Mouse (Mus musculus): ENCODE data around the gene Elmo2. TPM values are rescaled to one million over a fixed set of nuclear protein-coding genes. Genes with fewer than 3 reads are reported as not detected.

Elmo2 gene
- polyA plus RNA-seq, 1 experiment, result 95.0 TPM

DNA sequence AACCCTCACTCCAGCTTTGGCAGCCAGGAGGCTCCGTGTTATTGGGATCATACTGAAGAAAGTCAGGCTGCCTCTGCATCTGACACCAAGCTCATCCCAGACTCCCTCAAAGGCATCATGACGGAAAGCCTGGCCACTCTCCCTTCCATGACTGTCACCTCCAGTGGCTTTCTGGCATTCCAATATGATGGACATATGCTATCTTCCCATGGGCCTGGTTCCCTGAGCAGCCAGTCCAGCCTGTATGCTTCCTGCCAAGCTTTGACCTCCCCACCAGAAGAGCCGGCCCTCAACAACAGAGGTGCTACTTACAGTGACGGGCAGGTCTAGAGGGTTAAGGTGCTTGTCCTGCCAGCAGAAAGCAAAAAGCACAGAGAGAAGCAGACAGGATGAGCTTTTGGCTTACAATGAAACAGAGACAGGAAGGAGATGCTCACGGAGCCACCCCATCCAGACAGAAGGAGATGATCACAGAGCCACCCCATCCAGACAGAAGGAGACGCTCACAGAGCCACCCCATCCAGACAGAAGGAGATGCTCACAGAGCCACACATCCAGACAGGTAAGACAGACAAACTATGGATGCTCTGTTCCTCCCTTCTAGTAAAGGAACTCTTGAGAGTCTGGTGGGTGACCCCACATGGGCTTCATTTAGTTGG, 22.8 kb downstream of the Elmo2 start:
- TF ChIP-seq CTCF (IDR thresholded peaks at IDR 0.05; ENCODE audit: borderline replicate concordance, control insufficient read depth, extremely low read depth, insufficient read depth, low read length, poor library complexity) (no peak), POLR2A (IDR thresholded peaks at IDR 0.05; ENCODE audit: control insufficient read depth, extremely low read depth, insufficient read depth, low read length, poor library complexity) (no peak)
- Histone ChIP-seq H3K27me3 (ENCODE audit: control insufficient read depth, insufficient read depth, low read length) (no peaks in the 10 kb centered on the region), H3K4me3 (ENCODE audit: control insufficient read depth, insufficient read depth, low read length) (no peak overlapping the region), H3K27ac (ENCODE audit: control insufficient read depth, insufficient read depth, low read length) (no peak overlapping the region), H3K36me3 (ENCODE audit: control insufficient read depth, insufficient read depth, low read length) (peaks cover 4% of the 10 kb centered on the region; the same call in 1 of the 2 replicates), H3K4me1 (replicated peaks; ENCODE audit: control insufficient read depth, insufficient read depth, low read length) (no peaks in the 10 kb centered on the region)
- DNase-seq, result no peak
- WGBS, result 93% methylated on average over 6 of the region's 6 CpGs

DNA sequence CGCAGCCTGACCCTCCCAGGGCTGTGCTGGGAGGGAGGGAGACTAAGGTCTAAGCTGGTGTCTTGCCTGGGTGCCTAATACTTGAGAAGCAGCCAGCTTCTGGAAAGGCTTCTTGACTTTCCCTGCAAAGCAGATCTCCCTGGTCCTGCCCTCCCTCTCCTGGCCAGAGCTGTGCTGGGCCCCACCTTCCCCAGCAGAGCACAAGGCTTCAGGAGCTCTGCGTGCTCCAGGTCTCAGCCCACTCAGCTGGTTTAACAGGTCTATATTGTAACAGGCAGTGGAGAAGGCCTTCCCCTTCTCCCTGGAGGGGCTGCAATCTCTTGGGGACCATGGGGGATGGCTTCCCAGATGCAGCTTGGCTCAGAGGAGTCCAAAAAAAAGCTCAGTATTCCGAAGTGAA, 24.9 kb downstream of the Elmo2 start:
- H3K27ac ChIP-seq (ENCODE audit: control insufficient read depth, insufficient read depth, low read length), result no peak overlapping the region
- 90% methylated on average over 3 of the region's 3 CpGs for WGBS
- TF ChIP-seq POLR2A (IDR thresholded peaks at IDR 0.05; ENCODE audit: control insufficient read depth, extremely low read depth, insufficient read depth, low read length, poor library complexity) (no peak), CTCF (IDR thresholded peaks at IDR 0.05; ENCODE audit: borderline replicate concordance, control insufficient read depth, extremely low read depth, insufficient read depth, low read length, poor library complexity) (no peak)
- H3K27me3 ChIP-seq (ENCODE audit: control insufficient read depth, insufficient read depth, low read length), result no peaks in the 10 kb centered on the region
- H3K36me3 ChIP-seq (ENCODE audit: control insufficient read depth, insufficient read depth, low read length), result peaks cover 20% of the 10 kb centered on the region
- DNase-seq, result no peak
- no peak overlapping the region for H3K4me3 ChIP-seq (ENCODE audit: control insufficient read depth, insufficient read depth, low read length)
- H3K4me1 ChIP-seq (replicated peaks; ENCODE audit: control insufficient read depth, insufficient read depth, low read length), result no peaks in the 10 kb centered on the region

DNA sequence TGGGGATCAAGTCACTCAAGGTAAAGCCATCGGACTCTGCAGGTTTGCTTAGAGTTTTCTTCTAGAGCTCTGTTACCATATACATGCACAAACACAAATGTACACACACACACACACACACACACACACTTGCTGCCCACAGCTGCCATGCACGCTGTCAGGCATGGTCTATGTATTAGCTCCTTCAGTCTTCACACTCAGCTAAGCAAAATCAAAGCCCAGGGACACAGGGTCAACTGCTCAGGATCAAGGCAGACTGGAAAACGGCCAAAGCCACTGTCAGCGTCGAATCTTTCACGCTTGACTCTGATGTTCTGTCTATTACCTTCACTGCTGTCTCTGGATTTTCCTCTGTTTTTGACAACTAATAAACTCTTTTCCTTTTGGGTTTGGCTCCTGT, 25.4 kb downstream of the Elmo2 start:
- no peaks in the 10 kb centered on the region for H3K4me1 ChIP-seq (replicated peaks; ENCODE audit: control insufficient read depth, insufficient read depth, low read length)
- no peaks in the 10 kb centered on the region for H3K27me3 ChIP-seq (ENCODE audit: control insufficient read depth, insufficient read depth, low read length)
- WGBS, result 99% methylated on average over 6 of the region's 6 CpGs
- H3K4me3 ChIP-seq (ENCODE audit: control insufficient read depth, insufficient read depth, low read length), result no peak overlapping the region
- DNase-seq, result no peak
- peaks cover 25% of the 10 kb centered on the region for H3K36me3 ChIP-seq (ENCODE audit: control insufficient read depth, insufficient read depth, low read length)
- H3K27ac ChIP-seq (ENCODE audit: control insufficient read depth, insufficient read depth, low read length), result no peak overlapping the region
- TF ChIP-seq CTCF (IDR thresholded peaks at IDR 0.05; ENCODE audit: borderline replicate concordance, control insufficient read depth, extremely low read depth, insufficient read depth, low read length, poor library complexity) (no peak), POLR2A (IDR thresholded peaks at IDR 0.05; ENCODE audit: control insufficient read depth, extremely low read depth, insufficient read depth, low read length, poor library complexity) (no peak)

DNA sequence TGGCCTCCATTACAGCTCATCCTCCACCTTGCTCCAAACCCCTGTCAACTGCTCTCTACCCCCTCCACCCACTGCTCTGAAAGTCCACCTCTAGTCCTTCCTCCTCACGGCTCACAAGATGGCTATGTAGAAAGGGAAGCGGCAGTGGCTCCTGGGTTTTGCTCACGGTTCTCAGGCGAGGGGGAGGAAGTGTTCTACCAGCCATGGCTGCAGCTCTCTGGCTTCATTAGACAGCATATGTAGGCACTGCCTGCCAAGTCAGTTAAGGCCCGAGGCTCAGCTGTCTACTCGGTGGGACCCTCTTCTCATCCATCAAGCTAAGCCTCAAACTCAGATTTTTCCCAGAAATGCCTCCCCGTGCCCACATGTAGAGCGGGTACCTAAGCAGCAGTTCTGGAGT, 25.9 kb downstream of the Elmo2 start:
- Histone ChIP-seq H3K27ac (ENCODE audit: control insufficient read depth, insufficient read depth, low read length) (no peak overlapping the region; the same call in 1 of the 2 replicates), H3K4me3 (ENCODE audit: control insufficient read depth, insufficient read depth, low read length) (no peak overlapping the region), H3K4me1 (replicated peaks; ENCODE audit: control insufficient read depth, insufficient read depth, low read length) (no peaks in the 10 kb centered on the region), H3K36me3 (ENCODE audit: control insufficient read depth, insufficient read depth, low read length) (peaks cover 29% of the 10 kb centered on the region), H3K27me3 (ENCODE audit: control insufficient read depth, insufficient read depth, low read length) (no peaks in the 10 kb centered on the region)
- no peak for TF ChIP-seq POLR2A (IDR thresholded peaks at IDR 0.05; ENCODE audit: control insufficient read depth, extremely low read depth, insufficient read depth, low read length, poor library complexity)
- TF ChIP-seq CTCF (IDR thresholded peaks at IDR 0.05; ENCODE audit: borderline replicate concordance, control insufficient read depth, extremely low read depth, insufficient read depth, low read length, poor library complexity), result no peak
- DNase-seq, result no peak
- 80% methylated on average over 8 of the region's 8 CpGs for WGBS

DNA sequence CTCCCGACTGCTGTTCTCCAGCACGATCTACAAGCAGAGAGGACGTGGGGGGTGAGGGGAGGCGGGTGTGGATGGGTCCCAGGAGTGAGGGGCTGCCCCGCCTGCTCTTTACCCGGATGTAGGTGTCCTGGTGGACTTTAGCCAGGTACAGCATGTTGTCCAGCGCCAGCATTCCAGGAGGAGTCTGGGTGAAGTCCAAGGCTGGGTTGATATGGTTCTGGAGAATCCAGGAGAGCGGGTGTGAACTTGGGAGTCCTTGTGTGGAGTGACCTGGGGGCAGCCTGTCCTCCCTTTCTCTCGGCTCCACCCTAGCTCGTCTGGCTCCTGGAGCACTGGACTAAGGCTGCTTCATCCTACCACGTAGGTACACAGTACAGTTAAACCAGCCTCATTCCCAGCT, 28.9 kb downstream of the Elmo2 start:
- Histone ChIP-seq H3K36me3 (ENCODE audit: control insufficient read depth, insufficient read depth, low read length) (peaks cover 42% of the 10 kb centered on the region), H3K4me1 (replicated peaks; ENCODE audit: control insufficient read depth, insufficient read depth, low read length) (no peaks in the 10 kb centered on the region), H3K4me3 (ENCODE audit: control insufficient read depth, insufficient read depth, low read length) (no peak overlapping the region), H3K27me3 (ENCODE audit: control insufficient read depth, insufficient read depth, low read length) (no peaks in the 10 kb centered on the region), H3K27ac (ENCODE audit: control insufficient read depth, insufficient read depth, low read length) (no peak overlapping the region)
- WGBS, result 96% methylated on average over 11 of the region's 11 CpGs
- TF ChIP-seq CTCF (IDR thresholded peaks at IDR 0.05; ENCODE audit: borderline replicate concordance, control insufficient read depth, extremely low read depth, insufficient read depth, low read length, poor library complexity) (no peak), POLR2A (IDR thresholded peaks at IDR 0.05; ENCODE audit: control insufficient read depth, extremely low read depth, insufficient read depth, low read length, poor library complexity) (no peak)
- no peak for DNase-seq

DNA sequence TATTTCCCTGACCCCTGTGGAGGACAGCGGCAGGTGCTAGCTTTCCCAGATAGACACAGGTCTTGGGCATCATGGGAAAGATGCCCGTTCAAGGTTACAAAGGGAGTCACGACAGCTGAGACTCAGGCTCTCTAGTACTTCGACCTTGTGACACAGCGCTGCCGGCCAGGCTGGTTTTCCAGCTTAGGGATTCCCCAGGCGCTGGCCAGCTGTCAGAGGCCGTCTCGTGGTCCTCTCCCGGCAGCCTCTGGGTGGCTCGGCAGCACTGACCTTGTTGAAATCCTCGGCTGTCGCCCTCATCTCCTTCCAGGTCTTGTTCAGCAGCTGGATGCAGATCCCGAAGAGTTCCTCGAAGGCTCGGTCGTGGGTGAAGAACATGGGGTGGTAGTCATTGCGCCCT, 29.7 kb downstream of the Elmo2 start:
- no peak overlapping the region for H3K27ac ChIP-seq (ENCODE audit: control insufficient read depth, insufficient read depth, low read length)
- TF ChIP-seq CTCF (IDR thresholded peaks at IDR 0.05; ENCODE audit: borderline replicate concordance, control insufficient read depth, extremely low read depth, insufficient read depth, low read length, poor library complexity) (no peak), POLR2A (IDR thresholded peaks at IDR 0.05; ENCODE audit: control insufficient read depth, extremely low read depth, insufficient read depth, low read length, poor library complexity) (no peak)
- no peaks in the 10 kb centered on the region for H3K27me3 ChIP-seq (ENCODE audit: control insufficient read depth, insufficient read depth, low read length)
- peaks cover 42% of the 10 kb centered on the region for H3K36me3 ChIP-seq (ENCODE audit: control insufficient read depth, insufficient read depth, low read length)
- no peak for DNase-seq
- no peaks in the 10 kb centered on the region for H3K4me1 ChIP-seq (replicated peaks; ENCODE audit: control insufficient read depth, insufficient read depth, low read length)
- 95% methylated on average over 18 of the region's 18 CpGs for WGBS
- no peak overlapping the region for H3K4me3 ChIP-seq (ENCODE audit: control insufficient read depth, insufficient read depth, low read length)

Measured in thymus, adult 2 months (tissue).